ENCODE assay signal across 9 mouse cellular contexts in the genomic region with DNA sequence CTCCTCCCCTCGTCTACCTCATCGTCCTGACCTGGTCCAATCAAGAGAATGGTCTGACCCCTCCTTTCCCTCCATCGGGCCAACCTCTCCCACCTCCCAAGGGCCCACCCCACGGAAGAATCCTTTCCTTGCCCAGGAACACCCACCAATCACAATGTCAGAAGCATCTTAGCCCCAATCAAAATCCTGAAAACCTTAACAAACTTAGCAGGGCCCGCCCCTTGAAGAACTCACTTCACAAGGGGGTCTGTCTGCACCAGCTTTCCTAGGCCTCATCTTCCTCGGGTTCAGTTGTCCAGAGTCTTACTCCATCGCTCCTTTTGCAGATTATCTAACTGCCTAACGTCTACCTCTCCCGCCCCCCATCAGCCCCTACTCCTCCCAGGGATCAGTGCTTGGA. TPM values are rescaled to one million over a fixed set of nuclear protein-coding genes. Genes with fewer than 3 reads are reported as not detected.
DNase-seq lines count a peak whose midpoint lies in the region; ATAC-seq lines count a peak whose summit lies in the region.
"Had no signal": no experiment of that assay in that cellular context is flagged by ENCODE, and none has a peak within 500 bp of the region (broad histone marks: within the 10 kb centered on the region; RNA-seq: fewer than 3 reads in every experiment).

No protein-coding gene starts in this region.

- peak overlapping the region; percentile 87 for H3K4me2 ChIP-seq in heart, embryonic 14.5 days (ENCODE audit: low read length)

- peaks cover 9 to 12% of the 10 kb centered on the region in 2 experiments for H3K4me1 ChIP-seq in heart, embryonic 14.5 days (ENCODE audit: control insufficient read depth in 2 of 2, insufficient read depth in 2 of 2, low read length in 2 of 2)
- H3K4me1 ChIP-seq in midbrain, embryonic 10.5 days = peaks cover 28% of the 10 kb centered on the region

- 34% methylated on average over 9 of the region's 9 CpGs for WGBS in heart, embryonic 14.5 days
- 15% methylated on average over 9 of the region's 9 CpGs for WGBS in midbrain, embryonic 10.5 days

- H3K9me3 ChIP-seq in heart, embryonic 14.5 days (ENCODE audit: control insufficient read depth, low read length) = no peaks in the 10 kb centered on the region
- H3K9me3 ChIP-seq in midbrain, embryonic 10.5 days (replicated peaks) = no peaks in the 10 kb centered on the region

- H3K36me3 ChIP-seq in heart, embryonic 14.5 days (ENCODE audit: control insufficient read depth, insufficient read depth, low read length) = peaks cover 48% of the 10 kb centered on the region
- peaks cover 41% of the 10 kb centered on the region for H3K36me3 ChIP-seq in midbrain, embryonic 10.5 days

- no peak overlapping the region for H3K27ac ChIP-seq in heart, embryonic 14.5 days (replicated peaks in 1 of 2; ENCODE audit: control insufficient read depth in 1 of 2, insufficient read depth in 1 of 2, low read depth in 2 of 2, low read length in 2 of 2)
- H3K27ac ChIP-seq in midbrain, embryonic 10.5 days (replicated peaks) = no peak overlapping the region

- H3K4me3 ChIP-seq in heart, embryonic 14.5 days (ENCODE audit: control insufficient read depth in 1 of 2, insufficient read depth in 1 of 2, low read depth in 1 of 2, low read length in 2 of 2) = peak overlapping the region; percentile 71 to 75; a peak in 3 of 4 replicates
- peak overlapping the region; percentile 83 for H3K4me3 ChIP-seq in midbrain, embryonic 10.5 days

- H3K9ac ChIP-seq in heart, embryonic 14.5 days (ENCODE audit: low read length) = peak overlapping the region; percentile 64

- no peak for ATAC-seq in heart, embryonic 14.5 days (ENCODE audit: insufficient number of reproducible peaks, insufficient read depth, low FRiP score, low read depth)

- DNase-seq in heart, adult 8-10 months (ENCODE audit: low spot score) = no peak
- DNase-seq in ZHBTc4 (ENCODE audit: low read depth, low spot score) = peak; percentile 94
- peak; percentile 26 for DNase-seq in heart, postnatal 4 days
- DNase-seq in midbrain, embryonic 10.5 days (ENCODE audit: low spot score) = no peak
- DNase-seq in frontal cortex, postnatal 10 days (ENCODE audit: low spot score in 2 of 2) = no peak
- no peak for DNase-seq in adrenal gland, postnatal 14 days
- DNase-seq in spleen, adult 18-20 months = no peak

- H3K27me3 ChIP-seq in heart, embryonic 14.5 days (ENCODE audit: control insufficient read depth, insufficient read depth, low read length) = no peaks in the 10 kb centered on the region
- H3K27me3 ChIP-seq in midbrain, embryonic 10.5 days (ENCODE audit: low read depth, poor library complexity, severe bottlenecking) = no peaks in the 10 kb centered on the region
- H3K27me3 ChIP-seq: Patski had no signal

RNA-seq across cellular contexts. Expression of a gene that starts 5.6 kb away (rescaled TPM):
- 63.0 and 73.7 TPM in 2 replicates for polyA plus RNA-seq in heart, embryonic 14.5 days (2014; fragmentation: Nextera tagmentation; extraction: Ambion mirVana)
- total RNA-seq in heart, adult 8-10 months (2022) = 100 to 1,000 TPM; 287 to 304 (median 297) TPM
- total RNA-seq in heart, postnatal 4 days (2021) = 100 to 1,000 TPM; 251 to 261 TPM
- 52.1 and 55.5 TPM in 2 replicates for polyA plus RNA-seq in midbrain, embryonic 10.5 days (2016; fragmentation: Nextera tagmentation; extraction: Ambion mirVana)
- 526 and 534 TPM in 2 replicates for total RNA-seq in adrenal gland, postnatal 14 days (2021)

RNA-seq across cellular contexts. Expression of a gene that starts 9.1 kb away (rescaled TPM):
- polyA plus RNA-seq in heart, embryonic 14.5 days (2014; fragmentation: Nextera tagmentation; extraction: Ambion mirVana) = 544 and 589 TPM in 2 replicates
- 1,000 to 10,000 TPM; 3,196 to 3,318 (median 3,289) TPM for total RNA-seq in heart, adult 8-10 months (2022)
- 100 to 1,000 TPM; 693 to 795 TPM for total RNA-seq in heart, postnatal 4 days (2021)
- polyA plus RNA-seq in midbrain, embryonic 10.5 days (2016; fragmentation: Nextera tagmentation; extraction: Ambion mirVana) = 4.1 and 7.2 TPM in 2 replicates
- 1,359 and 1,375 TPM in 2 replicates for total RNA-seq in adrenal gland, postnatal 14 days (2021)

RNA-seq across cellular contexts. Expression of a gene that starts 23.5 kb away (rescaled TPM):
- polyA plus RNA-seq in heart, embryonic 14.5 days (2014; fragmentation: Nextera tagmentation; extraction: Ambion mirVana) = 7.2 and 9.0 TPM in 2 replicates
- total RNA-seq in heart, adult 8-10 months (2022) = 10 to 100 TPM; 23.2 to 33.8 (median 28.1) TPM
- total RNA-seq in heart, postnatal 4 days (2021) = 10 to 100 TPM; 45.3 to 46.6 TPM
- polyA plus RNA-seq in midbrain, embryonic 10.5 days (2016; fragmentation: Nextera tagmentation; extraction: Ambion mirVana) = 17.0 and 21.2 TPM in 2 replicates
- total RNA-seq in adrenal gland, postnatal 14 days (2021) = 57.8 and 63.1 TPM in 2 replicates

RNA-seq across cellular contexts. Expression of a gene that starts 38.7 kb away (rescaled TPM):
- polyA plus RNA-seq in heart, embryonic 14.5 days (2014; fragmentation: Nextera tagmentation; extraction: Ambion mirVana) = 126 and 145 TPM in 2 replicates
- total RNA-seq in heart, adult 8-10 months (2022) = 10 to 100 TPM; 54.0 to 70.5 (median 64.9) TPM
- total RNA-seq in heart, postnatal 4 days (2021) = 10 to 100 TPM; 61.9 to 70.3 TPM
- polyA plus RNA-seq in midbrain, embryonic 10.5 days (2016; fragmentation: Nextera tagmentation; extraction: Ambion mirVana) = 155 and 162 TPM in 2 replicates
- total RNA-seq in adrenal gland, postnatal 14 days (2021) = 95.5 and 99.4 TPM in 2 replicates

RNA-seq across cellular contexts. Expression of a gene that starts 39.1 kb away (rescaled TPM):
- polyA plus RNA-seq in heart, embryonic 14.5 days (2014; fragmentation: Nextera tagmentation; extraction: Ambion mirVana) = 137 and 144 TPM in 2 replicates
- 10 to 100 TPM; 51.2 to 62.4 (median 57.6) TPM for total RNA-seq in heart, adult 8-10 months (2022)
- 10 to 100 TPM; 77.2 to 78.9 TPM for total RNA-seq in heart, postnatal 4 days (2021)
- polyA plus RNA-seq in midbrain, embryonic 10.5 days (2016; fragmentation: Nextera tagmentation; extraction: Ambion mirVana) = 274 and 283 TPM in 2 replicates
- 67.7 and 75.4 TPM in 2 replicates for total RNA-seq in adrenal gland, postnatal 14 days (2021)

Comparison
In these comparisons a context has a peak if more than half of its experiments do, and no peak if none do; other contexts are left out.
1. DNase-seq: peak in ZHBTc4 (single experiment) and heart, postnatal 4 days (single experiment); none in heart, adult 8-10 months (single experiment), midbrain, embryonic 10.5 days (single experiment), frontal cortex, postnatal 10 days (0 of 2), adrenal gland, postnatal 14 days (single experiment) and spleen, adult 18-20 months (0 of 2).